Mouse (Mus musculus) heart, adult 2 months (tissue): ENCODE data around the gene Krt42. TPM values are rescaled to one million over a fixed set of nuclear protein-coding genes. Genes with fewer than 3 reads are reported as not detected.
"Not testable (repeated sequence)": the region's sequence is repeated elsewhere in the genome, so short reads cannot be mapped to it uniquely, and the experiment has no call there.

Experiments
- DNase-seq, 2 experiments: peaks; one replicate each; pipeline ENCODE4 v3.0.0; 2021
- H3K27ac ChIP-seq: fragments of 200-600 bp; 2 replicates; pipeline ENCODE4 v1.8.1; 2022
- H3K27me3 ChIP-seq: fragments of 200-500 bp; 2 replicates; pipeline ENCODE4 v1.6.1; 2012; ENCODE audit warnings: mild to moderate bottlenecking, low read length, inconsistent platforms, mixed read lengths; ENCODE audit not compliant: control insufficient read depth, insufficient read depth
- H3K36me3 ChIP-seq: fragments of 200-500 bp; 2 replicates; pipeline ENCODE4 v1.6.1; 2012; ENCODE audit warnings: low read length, inconsistent platforms; ENCODE audit not compliant: control insufficient read depth, insufficient read depth
- H3K4me1 ChIP-seq: fragments of 200-500 bp; 2 replicates; pipeline ENCODE4 v1.6.1; 2011; ENCODE audit warnings: low read length; ENCODE audit not compliant: control insufficient read depth, insufficient read depth
- H3K4me3 ChIP-seq: fragments of 200-600 bp; 2 replicates; pipeline ENCODE4 v1.8.1; 2022
- H3K79me2 ChIP-seq: fragments of 200-500 bp; replicated peaks from 2 replicates; pipeline ENCODE4 v1.6.1; 2012; ENCODE audit warnings: mild to moderate bottlenecking, inconsistent platforms, low read length, moderate library complexity, mixed read lengths; ENCODE audit not compliant: control insufficient read depth, insufficient read depth
- H3K9ac ChIP-seq: fragments of 200-500 bp; 2 replicates; pipeline ENCODE4 v1.6.1; 2012; ENCODE audit warnings: low read depth, mild to moderate bottlenecking, control low read depth, inconsistent platforms, low read length, mixed read lengths
- CTCF ChIP-seq: fragments of 200-600 bp; IDR thresholded peaks from 2 replicates; pipeline ENCODE4 v1.8.1; 2022; ENCODE audit warnings: antibody characterized with exemption, mild to moderate bottlenecking, moderate library complexity
- EP300 ChIP-seq: fragments of 200-500 bp; IDR thresholded peaks from 2 replicates; pipeline ENCODE4 v1.6.1; 2011; ENCODE audit warnings: low read depth, low read length, control low read depth; ENCODE audit not compliant: insufficient read depth
- POLR2A ChIP-seq: fragments of 200-500 bp; IDR thresholded peaks from 2 replicates; pipeline ENCODE4 v1.6.1; 2011; ENCODE audit warnings: mild to moderate bottlenecking, low read depth, low read length, control low read depth; ENCODE audit not compliant: insufficient read depth
- WGBS: fragments of 180-500 bp; shearing (Covaris S2); methylation state at CpG from one replicate; pipeline ENCODE4 v1.1.7; 2018; 5-methylcytosine and 5-hydroxymethylcytosine counted together
- intact Hi-C: fragments of 180-260 bp; cut with DNase I; formaldehyde crosslinking; loops from one replicate; pipeline ENCODE4 v1.15.1; 2025
- polyA plus RNA-seq: library from polyadenylated mRNA; depleted of rRNA; stranded (reverse); fragments of >200 nt; gene quantifications from 2 replicates; pipeline ENCODE4 v1.2.3, GENCODE M21; 2012
- total RNA-seq, 2 experiments: library from RNA; stranded (reverse); gene quantifications; 2 replicates each; pipeline ENCODE4 v1.2.3; 2021

Gene Krt42
- total and polyA plus RNA-seq, 3 experiments, result not detected

GRCm38 (mm10) chr11:100259079-100259478 is 10.6 kb downstream of the Krt42 start:
- H3K36me3 ChIP-seq, result no peaks in the 10 kb centered on the region
- intact Hi-C loops, result no loop called here

GRCm38 (mm10) chr11:100257967-100258366 is 11.7 kb downstream of the Krt42 start:
- H3K27me3 ChIP-seq, result no peaks in the 10 kb centered on the region
- no peaks in the 10 kb centered on the region for H3K4me1 ChIP-seq
- H3K79me2 ChIP-seq, result no peaks in the 10 kb centered on the region
- no peak overlapping the region for H3K9ac ChIP-seq
- TF ChIP-seq POLR2A (no peak), EP300 (no peak), CTCF (no peak)
- no peak for DNase-seq
- intact Hi-C loops, result no loop called here
- no peak overlapping the region for H3K27ac ChIP-seq
- no peaks in the 10 kb centered on the region for H3K36me3 ChIP-seq
- WGBS, result 71% methylated on average over 1 of the region's 1 CpGs
- H3K4me3 ChIP-seq, result no peak overlapping the region

More at GRCm38 (mm10) chr11:100259079-100259478, 10.6 kb downstream of the Krt42 start:
- TF ChIP-seq CTCF, result no peak
- H3K79me2 ChIP-seq, result no peaks in the 10 kb centered on the region
- H3K4me1 ChIP-seq, result no peaks in the 10 kb centered on the region
- H3K27me3 ChIP-seq, result no peaks in the 10 kb centered on the region
- H3K9ac ChIP-seq, result no peak overlapping the region
- 90% methylated on average over 9 of the region's 9 CpGs for WGBS
- no peak overlapping the region for H3K27ac ChIP-seq
- H3K4me3 ChIP-seq, result no peak overlapping the region
- DNase-seq, result no peak

- DNase-seq, result no peak
- H3K27ac ChIP-seq, result no peak overlapping the region
- no peaks in the 10 kb centered on the region for H3K27me3 ChIP-seq
- H3K4me3 ChIP-seq, result no peak overlapping the region
- no peaks in the 10 kb centered on the region for H3K36me3 ChIP-seq
- intact Hi-C loops, result no loop called here
- TF ChIP-seq EP300 (no peak), POLR2A (no peak), CTCF (no peak)
- no peaks in the 10 kb centered on the region for H3K79me2 ChIP-seq
- H3K9ac ChIP-seq, result no peak overlapping the region
- no peaks in the 10 kb centered on the region for H3K4me1 ChIP-seq
- 88% methylated on average over 6 of the region's 6 CpGs for WGBS
Observed at GRCm38 (mm10) chr11:100255514-100255913, 14.2 kb downstream of the Krt42 start.

- Histone ChIP-seq H3K9ac (no peak overlapping the region), H3K27ac (no peak overlapping the region), H3K4me1 (no peaks in the 10 kb centered on the region), H3K79me2 (no peaks in the 10 kb centered on the region), H3K4me3 (no peak overlapping the region), H3K36me3 (no peaks in the 10 kb centered on the region), H3K27me3 (no peaks in the 10 kb centered on the region)
- no peak for DNase-seq
- intact Hi-C loops, result no loop called here
- TF ChIP-seq CTCF, result no peak
- no peak for TF ChIP-seq EP300
- no peak for TF ChIP-seq POLR2A
- WGBS, result 57% methylated on average over 5 of the region's 5 CpGs
Observed at GRCm38 (mm10) chr11:100254360-100255090, 15.1 kb downstream of the Krt42 start.

- intact Hi-C loops, result no loop called here
- Histone ChIP-seq H3K79me2 (no peaks in the 10 kb centered on the region), H3K27me3 (no peaks in the 10 kb centered on the region), H3K36me3 (no peaks in the 10 kb centered on the region), H3K4me3 (no peak within 1 kb of the TSS), H3K9ac (no peak within 1 kb of the TSS), H3K27ac (no peak within 1 kb of the TSS), H3K4me1 (no peaks in the 10 kb centered on the region)
- no peak for DNase-seq
- WGBS, result 72% methylated on average over 7 of the region's 7 CpGs
- no peak for TF ChIP-seq EP300
- no peak for TF ChIP-seq CTCF
- TF ChIP-seq POLR2A, result no peak
Observed at GRCm38 (mm10) chr11:100248852-100249465, 20.7 kb downstream of the Krt42 start, which contains the start of gene Krt16. Gene Krt16 (minus strand): TSS chr11:100248902.

GRCm38 (mm10) chr11:100246471-100246870 is 23.2 kb downstream of the Krt42 start:
- WGBS, result 60% methylated on average over 7 of the region's 7 CpGs
- H3K4me1 ChIP-seq, H3K79me2 ChIP-seq, H3K9ac ChIP-seq, H3K36me3 ChIP-seq, H3K4me3 ChIP-seq, H3K27ac ChIP-seq, H3K27me3 ChIP-seq, DNase-seq, intact Hi-C loops: not testable (repeated sequence)

GRCm38 (mm10) chr11:100240272-100240671 is 29.4 kb downstream of the Krt42 start:
- H3K36me3 ChIP-seq, H3K4me1 ChIP-seq, H3K27ac ChIP-seq, DNase-seq, H3K4me3 ChIP-seq, H3K9ac ChIP-seq, H3K79me2 ChIP-seq, H3K27me3 ChIP-seq, intact Hi-C loops: not testable (repeated sequence)
- WGBS, result 87% methylated on average over 4 of the region's 4 CpGs
